Mouse (Mus musculus) kidney, postnatal 25 days (tissue): ENCODE measurements around the gene St8sia4.
A peak's percentile ranks its signal among the peaks of the same experiment; 100 is the strongest.

ENCODE experiments used
- DNase-seq, 2 experiments: peaks; one replicate each; pipeline ENCODE4 v3.0.0; 2021; ENCODE audit warnings: mixed read lengths in 2 of 2

The St8sia4 gene

GRCm38 (mm10) chr1:95667435-95668252 lies at the start of gene St8sia4:
TSS of gene St8sia4 (minus strand) at chr1:95667571.
- peak; percentile 71 to 83 for DNase-seq

GRCm38 (mm10) chr1:95709181-95709580 lies 41.8 kb upstream of the St8sia4 start:
- DNase-seq = no peak

GRCm38 (mm10) chr1:95699903-95700302 lies 32.5 kb upstream of the St8sia4 start:
- DNase-seq = no peak

GRCm38 (mm10) chr1:95674052-95674451 lies 6.7 kb upstream of the St8sia4 start:
- no peak for DNase-seq

GRCm38 (mm10) chr1:95668253-95668805 lies 958 bp upstream of the St8sia4 start:
- DNase-seq = no peak

- DNase-seq = no peak
These were observed 640 bp downstream of the St8sia4 start for GRCm38 (mm10) chr1:95666541-95667320.

- DNase-seq = peak; percentile 16 to 33
These were observed 1.4 kb downstream of the St8sia4 start for GRCm38 (mm10) chr1:95665951-95666484.

GRCm38 (mm10) chr1:95664969-95665702 lies 2.2 kb downstream of the St8sia4 start:
- peak in 1 of 2 experiments; percentile 35 for DNase-seq

- no peak for DNase-seq
These were observed 3.0 kb downstream of the St8sia4 start for GRCm38 (mm10) chr1:95664321-95664825.

- no peak for DNase-seq
These were observed 10.2 kb downstream of the St8sia4 start for GRCm38 (mm10) chr1:95657051-95657668.

- no peak for DNase-seq
These were observed 11.8 kb downstream of the St8sia4 start for GRCm38 (mm10) chr1:95655564-95655963.

- DNase-seq = no peak
These were observed 13.9 kb downstream of the St8sia4 start for GRCm38 (mm10) chr1:95653445-95653844.

GRCm38 (mm10) chr1:95644292-95644691 lies 23.1 kb downstream of the St8sia4 start:
- no peak for DNase-seq

- DNase-seq = no peak
These were observed 28.4 kb downstream of the St8sia4 start for GRCm38 (mm10) chr1:95639001-95639400.

- DNase-seq = no peak
These were observed 43.0 kb downstream of the St8sia4 start for GRCm38 (mm10) chr1:95624376-95624775.

- no peak for DNase-seq
These were observed 48.7 kb downstream of the St8sia4 start for GRCm38 (mm10) chr1:95618647-95619046.

GRCm38 (mm10) chr1:95618125-95618524 lies 49.2 kb downstream of the St8sia4 start:
- no peak for DNase-seq

- no peak for DNase-seq
These were observed 57.4 kb downstream of the St8sia4 start for GRCm38 (mm10) chr1:95610017-95610416.

- no peak for DNase-seq
These were observed 58.3 kb downstream of the St8sia4 start for GRCm38 (mm10) chr1:95609045-95609444.

GRCm38 (mm10) chr1:95605458-95605857 lies 61.9 kb downstream of the St8sia4 start:
- DNase-seq = no peak

- no peak for DNase-seq
These were observed 69.3 kb downstream of the St8sia4 start for GRCm38 (mm10) chr1:95598108-95598507.

- no peak for DNase-seq
These were observed 70.5 kb downstream of the St8sia4 start for GRCm38 (mm10) chr1:95596825-95597224.
